ENCODE assay signal across 26 mouse cellular contexts in genomic region chr16:93450896-93451295, GRCm38 (mm10).
DNase-seq lines count a peak whose midpoint lies in the region; ATAC-seq lines count a peak whose summit lies in the region.
"Had no signal": no experiment of that assay in that cellular context is flagged by ENCODE, and none has a peak within 500 bp of the region (broad histone marks: within the 10 kb centered on the region; RNA-seq: fewer than 3 reads in every experiment).

No protein-coding gene starts in this region.

- ATAC-seq in intestine, embryonic 14.5 days (replicated peaks; ENCODE audit: low FRiP score, low TSS enrichment, low read depth): no peak
- no peak for ATAC-seq in intestine, embryonic 15.5 days
- ATAC-seq: activated CD4-positive, CD25-positive, alpha-beta regulatory T cell, adult 4 months; CD4-positive, CD25-positive, alpha-beta regulatory T cell, adult 4 months; forebrain, embryonic 14.5 days; forebrain, embryonic 16.5 days; Patski had no signal

- peak; percentile 67 for DNase-seq in heart, adult 11 months
- DNase-seq in heart, adult 9 months (ENCODE audit: low spot score in 2 of 2): no peak
- DNase-seq in intestine, embryonic 14.5 days (ENCODE audit: low spot score): peak; percentile 42
- no peak for DNase-seq in embryonic facial prominence, embryonic 10.5 days (ENCODE audit: low spot score)
- DNase-seq: adrenal gland, adult 8-10 months; adrenal gland, postnatal 14 days; adrenal gland, postnatal 36 days; B cell, adult 2 months; cerebellum, adult 11-12 months; cerebellum, adult 2 months; cerebellum, adult 9-10 months; cerebellum, postnatal 10 days; cerebellum, postnatal 25 days had no signal

- no peak overlapping the region for H3K9ac ChIP-seq in intestine, embryonic 14.5 days (ENCODE audit: low read length)
- no peak overlapping the region for H3K9ac ChIP-seq in intestine, embryonic 15.5 days
- H3K9ac ChIP-seq: embryonic facial prominence, embryonic 13.5 days; embryonic facial prominence, embryonic 15.5 days; forebrain, embryonic 12.5 days had no signal

- H3K36me3 ChIP-seq in intestine, embryonic 14.5 days (ENCODE audit: control insufficient read depth, insufficient read depth, low read length): no peaks in the 10 kb centered on the region
- H3K36me3 ChIP-seq in intestine, embryonic 15.5 days: no peaks in the 10 kb centered on the region
- H3K36me3 ChIP-seq in embryonic facial prominence, embryonic 10.5 days (replicated peaks): no peaks in the 10 kb centered on the region
- H3K36me3 ChIP-seq: embryonic facial prominence, embryonic 13.5 days; embryonic facial prominence, embryonic 15.5 days; forebrain, embryonic 10.5 days; forebrain, embryonic 12.5 days; G1E had no signal

- 89% methylated on average over 6 of the region's 6 CpGs for WGBS in intestine, embryonic 14.5 days
- WGBS in intestine, embryonic 15.5 days: 85% methylated on average over 6 of the region's 6 CpGs
- 68% methylated on average over 6 of the region's 6 CpGs for WGBS in embryonic facial prominence, embryonic 10.5 days

- H3K27ac ChIP-seq in intestine, embryonic 14.5 days (ENCODE audit: low read depth): no peak overlapping the region
- no peak overlapping the region for H3K27ac ChIP-seq in intestine, embryonic 15.5 days
- H3K27ac ChIP-seq in embryonic facial prominence, embryonic 10.5 days (replicated peaks): peak overlapping the region; percentile 71
- H3K27ac ChIP-seq: embryonic facial prominence, embryonic 13.5 days; embryonic facial prominence, embryonic 15.5 days; forebrain, embryonic 12.5 days had no signal

- H3K9me3 ChIP-seq in intestine, embryonic 14.5 days (ENCODE audit: control insufficient read depth, low read length): no peaks in the 10 kb centered on the region
- H3K9me3 ChIP-seq in intestine, embryonic 15.5 days: no peaks in the 10 kb centered on the region
- H3K9me3 ChIP-seq in embryonic facial prominence, embryonic 10.5 days: no peaks in the 10 kb centered on the region
- H3K9me3 ChIP-seq: embryonic facial prominence, embryonic 13.5 days; embryonic facial prominence, embryonic 15.5 days; forebrain, embryonic 10.5 days; forebrain, embryonic 12.5 days; G1E had no signal

- no peaks in the 10 kb centered on the region for H3K27me3 ChIP-seq in intestine, embryonic 14.5 days (replicated peaks; ENCODE audit: control insufficient read depth, insufficient read depth, low read length)
- no peaks in the 10 kb centered on the region for H3K27me3 ChIP-seq in intestine, embryonic 15.5 days (replicated peaks)
- peaks cover 45% of the 10 kb centered on the region for H3K27me3 ChIP-seq in embryonic facial prominence, embryonic 10.5 days (replicated peaks; ENCODE audit: low read depth, poor library complexity, severe bottlenecking)
- H3K27me3 ChIP-seq: CH12.LX, Patski had no signal

- no peak overlapping the region for H3K4me2 ChIP-seq in intestine, embryonic 14.5 days (ENCODE audit: low read length)
- H3K4me2 ChIP-seq in intestine, embryonic 15.5 days (replicated peaks): no peak overlapping the region
- H3K4me2 ChIP-seq: embryonic facial prominence, embryonic 13.5 days; embryonic facial prominence, embryonic 15.5 days; forebrain, embryonic 12.5 days had no signal

- H3K4me1 ChIP-seq in intestine, embryonic 14.5 days (replicated peaks; ENCODE audit: control insufficient read depth, insufficient read depth, low read length): peaks cover 3% of the 10 kb centered on the region; the same call in 1 of the 2 replicates
- no peaks in the 10 kb centered on the region for H3K4me1 ChIP-seq in intestine, embryonic 15.5 days (replicated peaks)
- H3K4me1 ChIP-seq in embryonic facial prominence, embryonic 10.5 days: peaks cover 48% of the 10 kb centered on the region
- H3K4me1 ChIP-seq: embryonic facial prominence, embryonic 15.5 days had no signal

- H3K4me3 ChIP-seq in intestine, embryonic 14.5 days (ENCODE audit: low read depth, low read length): no peak overlapping the region
- no peak overlapping the region for H3K4me3 ChIP-seq in intestine, embryonic 15.5 days (replicated peaks)
- H3K4me3 ChIP-seq in embryonic facial prominence, embryonic 10.5 days: no peak overlapping the region
- H3K4me3 ChIP-seq: embryonic facial prominence, embryonic 13.5 days; embryonic facial prominence, embryonic 15.5 days; erythroblast, embryonic 14.5 days; forebrain, embryonic 10.5 days; forebrain, embryonic 12.5 days had no signal

Comparison
In these comparisons a context has a peak if more than half of its experiments do, and no peak if none do; other contexts are left out.
1. DNase-seq: peak in heart, adult 11 months (single experiment) and intestine, embryonic 14.5 days (single experiment); none in heart, adult 9 months (0 of 2) and embryonic facial prominence, embryonic 10.5 days (single experiment).